Comparison of ENCODE assay signal across 30 mouse cellular contexts in genomic region chr10:105727353-105727752, GRCm38 (mm10).
DNase-seq lines count a peak whose midpoint lies in the region; ATAC-seq and TF ChIP-seq lines count a peak whose summit lies in the region.
"Had no signal": no experiment of that assay in that cellular context is flagged by ENCODE, and none has a peak within 500 bp of the region (broad histone marks: within the 10 kb centered on the region; RNA-seq: fewer than 3 reads in every experiment).

No protein-coding gene starts in this region.

- no peak overlapping the region for H3K9ac ChIP-seq in neural tube, embryonic 12.5 days
- no peak overlapping the region for H3K9ac ChIP-seq in forebrain, embryonic 15.5 days (replicated peaks)
- H3K9ac ChIP-seq: embryonic facial prominence, embryonic 13.5 days; heart, embryonic 12.5 days; heart, embryonic 15.5 days; hindbrain, embryonic 13.5 days; intestine, embryonic 15.5 days had no signal

- H3K27me3 ChIP-seq in neural tube, embryonic 12.5 days (replicated peaks): no peaks in the 10 kb centered on the region
- H3K27me3 ChIP-seq in forebrain, embryonic 15.5 days: no peaks in the 10 kb centered on the region
- H3K27me3 ChIP-seq: CH12.LX; embryonic facial prominence, embryonic 13.5 days; heart, embryonic 12.5 days; heart, embryonic 15.5 days; hindbrain, embryonic 13.5 days; intestine, embryonic 15.5 days; Patski had no signal

- ATAC-seq in neural tube, embryonic 12.5 days (ENCODE audit: low FRiP score, low read depth): peak; percentile 50; the same call in 1 of the 2 replicates
- ATAC-seq in forebrain, embryonic 15.5 days (replicated peaks): peak; percentile 69
- ATAC-seq: hindbrain, embryonic 16.5 days; intestine, embryonic 15.5 days; Patski had no signal

- no peak overlapping the region for H3K4me2 ChIP-seq in neural tube, embryonic 12.5 days (replicated peaks)
- H3K4me2 ChIP-seq in forebrain, embryonic 15.5 days (replicated peaks): no peak overlapping the region
- H3K4me2 ChIP-seq: embryonic facial prominence, embryonic 13.5 days; heart, embryonic 12.5 days; heart, embryonic 15.5 days; hindbrain, embryonic 13.5 days; intestine, embryonic 15.5 days had no signal

- H3K4me3 ChIP-seq in neural tube, embryonic 12.5 days: no peak overlapping the region
- H3K4me3 ChIP-seq in forebrain, embryonic 15.5 days: no peak overlapping the region
- H3K4me3 ChIP-seq: embryonic facial prominence, embryonic 10.5 days; embryonic facial prominence, embryonic 13.5 days; erythroblast, embryonic 14.5 days; gastrocnemius, adult 2 months; heart, embryonic 12.5 days; heart, embryonic 15.5 days; hindbrain, embryonic 10.5 days; hindbrain, embryonic 13.5 days; intestine, embryonic 15.5 days had no signal

- no peak for TF ChIP-seq CTCF in brain, embryonic 14.5 days (IDR thresholded peaks at IDR 0.05; ENCODE audit: borderline replicate concordance, extremely low read depth, insufficient read depth, insufficient read length)

- WGBS in neural tube, embryonic 12.5 days: 39% methylated on average over 6 of the region's 6 CpGs
- WGBS in forebrain, embryonic 15.5 days: 55% methylated on average over 6 of the region's 6 CpGs

- H3K36me3 ChIP-seq in neural tube, embryonic 12.5 days: no peaks in the 10 kb centered on the region
- no peaks in the 10 kb centered on the region for H3K36me3 ChIP-seq in forebrain, embryonic 15.5 days
- H3K36me3 ChIP-seq: embryonic facial prominence, embryonic 10.5 days; embryonic facial prominence, embryonic 13.5 days; G1E; heart, embryonic 12.5 days; heart, embryonic 15.5 days; hindbrain, embryonic 10.5 days; hindbrain, embryonic 13.5 days; intestine, embryonic 15.5 days had no signal

- no peak overlapping the region for H3K27ac ChIP-seq in neural tube, embryonic 12.5 days
- H3K27ac ChIP-seq in forebrain, embryonic 15.5 days (replicated peaks): no peak overlapping the region
- H3K27ac ChIP-seq: embryonic facial prominence, embryonic 10.5 days; embryonic facial prominence, embryonic 13.5 days; gastrocnemius, adult 2 months; heart, embryonic 15.5 days; hindbrain, embryonic 10.5 days; hindbrain, embryonic 13.5 days; intestine, embryonic 15.5 days had no signal

- no peak for TF ChIP-seq POLR2A in brain, embryonic 14.5 days (IDR thresholded peaks at IDR 0.05; ENCODE audit: borderline replicate concordance, extremely low read depth, insufficient read depth, insufficient read length, poor library complexity, severe bottlenecking)

- no peak for DNase-seq in neural tube, embryonic 10.5 days (ENCODE audit: extremely low spot score, low spot score)
- DNase-seq in brain, embryonic 14.5 days (ENCODE audit: low read depth): peak; percentile 61
- DNase-seq in thymus, postnatal 36 days: no peak
- no peak for DNase-seq in kidney, postnatal 14 days
- DNase-seq: adrenal gland, postnatal 10 days; adrenal gland, postnatal 36 days; cerebellum, adult 11 months; cerebellum, adult 2 months; cerebellum, adult 9-11 months; cerebellum, postnatal 25 days; gastrocnemius, adult 2 months; gastrocnemius, postnatal 14 days; heart, adult 11 months; heart, postnatal 10 days; heart, postnatal 36 days; kidney, adult 11 months had no signal

- no peaks in the 10 kb centered on the region for H3K9me3 ChIP-seq in neural tube, embryonic 12.5 days
- no peaks in the 10 kb centered on the region for H3K9me3 ChIP-seq in forebrain, embryonic 15.5 days
- H3K9me3 ChIP-seq: embryonic facial prominence, embryonic 10.5 days; embryonic facial prominence, embryonic 13.5 days; G1E; heart, embryonic 12.5 days; hindbrain, embryonic 10.5 days; hindbrain, embryonic 13.5 days; intestine, embryonic 15.5 days had no signal

- no peaks in the 10 kb centered on the region for H3K4me1 ChIP-seq in neural tube, embryonic 12.5 days
- H3K4me1 ChIP-seq in forebrain, embryonic 15.5 days: no peaks in the 10 kb centered on the region
- H3K4me1 ChIP-seq: embryonic facial prominence, embryonic 10.5 days; embryonic facial prominence, embryonic 13.5 days; heart, embryonic 12.5 days; heart, embryonic 15.5 days; hindbrain, embryonic 10.5 days; hindbrain, embryonic 13.5 days; intestine, embryonic 15.5 days had no signal
